25 mouse cellular contexts compared by ENCODE assay signal in the genomic region with DNA sequence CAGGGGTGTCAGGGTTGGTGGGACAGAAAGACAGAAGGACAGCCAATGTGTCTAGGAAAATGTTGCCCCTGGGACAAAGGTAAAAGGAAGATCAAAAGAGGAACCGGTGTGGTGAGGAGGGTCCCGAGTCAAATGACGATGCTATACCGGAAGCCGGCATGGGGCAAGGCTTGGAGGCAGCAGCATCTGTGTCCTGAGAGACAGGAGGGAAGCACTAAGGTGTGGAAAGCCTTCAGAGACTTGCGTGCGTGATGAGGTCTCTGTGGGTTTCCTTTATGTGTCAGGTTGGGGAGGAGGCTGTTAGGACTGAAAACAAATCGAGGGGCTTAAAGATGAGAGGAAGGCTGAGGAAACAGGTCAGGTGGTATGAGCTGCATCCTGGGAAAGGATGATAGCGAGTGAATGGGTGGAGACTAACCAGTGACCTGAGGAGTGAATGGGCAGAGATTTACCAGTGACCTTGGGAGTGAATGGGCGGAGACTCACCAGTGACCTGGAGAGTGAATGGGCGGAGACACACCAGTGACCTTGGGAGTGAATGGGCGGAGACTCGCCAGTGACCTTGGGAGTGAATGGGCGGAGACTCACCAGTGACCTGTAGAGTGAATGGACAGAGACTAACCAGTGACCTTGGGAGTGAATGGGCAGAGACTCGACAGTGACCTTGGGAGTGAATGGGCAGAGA.
DNase-seq lines count a peak whose midpoint lies in the region; ATAC-seq and TF ChIP-seq lines count a peak whose summit lies in the region.
"Had no signal": no experiment of that assay in that cellular context is flagged by ENCODE, and none has a peak within 500 bp of the region (broad histone marks: within the 10 kb centered on the region; RNA-seq: fewer than 3 reads in every experiment).

No protein-coding gene starts in this region.

- H3K36me3 ChIP-seq in E14TG2a.4 (ENCODE audit: insufficient read depth, low read length) = no peaks in the 10 kb centered on the region
- H3K36me3 ChIP-seq in embryonic facial prominence, embryonic 10.5 days (replicated peaks) = no peaks in the 10 kb centered on the region
- H3K36me3 ChIP-seq: limb, embryonic 10.5 days; liver, embryonic 15.5 days; midbrain, embryonic 10.5 days; neural tube, embryonic 15.5 days had no signal

- H3K4me3 ChIP-seq in E14TG2a.4 (replicated peaks; ENCODE audit: low read length) = peak overlapping the region; percentile 21; the same call in 1 of the 2 replicates
- no peak overlapping the region for H3K4me3 ChIP-seq in embryonic facial prominence, embryonic 10.5 days
- H3K4me3 ChIP-seq: limb, embryonic 10.5 days; liver, embryonic 15.5 days; midbrain, embryonic 10.5 days; neural tube, embryonic 15.5 days had no signal

- H3K9me3 ChIP-seq in E14TG2a.4 (ENCODE audit: low read length) = no peaks in the 10 kb centered on the region
- H3K9me3 ChIP-seq in embryonic facial prominence, embryonic 10.5 days = no peaks in the 10 kb centered on the region
- H3K9me3 ChIP-seq: limb, embryonic 10.5 days; liver, embryonic 15.5 days; midbrain, embryonic 10.5 days; neural tube, embryonic 15.5 days had no signal

- H3K27me3 ChIP-seq in E14TG2a.4 (ENCODE audit: insufficient read depth, low read length) = no peaks in the 10 kb centered on the region
- no peaks in the 10 kb centered on the region for H3K27me3 ChIP-seq in embryonic facial prominence, embryonic 10.5 days (replicated peaks; ENCODE audit: low read depth, poor library complexity, severe bottlenecking)
- H3K27me3 ChIP-seq: liver, embryonic 15.5 days; neural tube, embryonic 15.5 days had no signal

- peak; percentile 64 to 74 for DNase-seq in B cell, adult 2 months
- DNase-seq in WW6 (ENCODE audit: low read depth, low spot score) = peak; percentile 14
- no peak for DNase-seq in layer of hippocampus, postnatal 25 days (ENCODE audit: extremely low spot score in 1 of 2, low spot score in 1 of 2)
- DNase-seq in layer of hippocampus, adult 8-10 months (ENCODE audit: low spot score in 2 of 2) = no peak
- no peak for DNase-seq in embryonic facial prominence, embryonic 10.5 days (ENCODE audit: low spot score)
- DNase-seq: cerebellum, adult 11-12 months; cerebellum, postnatal 25 days; embryo, embryonic 11 days; gastrocnemius, postnatal 36 days; kidney, adult 2 months; kidney, postnatal 10 days; liver; lung, postnatal 4 days; right cerebral cortex, postnatal 14 days; spleen, adult 18-20 months; thymus, adult 18-20 months had no signal

- no peak overlapping the region for H3K27ac ChIP-seq in embryonic facial prominence, embryonic 10.5 days (replicated peaks)
- H3K27ac ChIP-seq: hindbrain, embryonic 14.5 days; limb, embryonic 10.5 days; liver, embryonic 15.5 days; midbrain, embryonic 10.5 days; neural tube, embryonic 15.5 days had no signal

- H3K4me1 ChIP-seq in E14TG2a.4 (replicated peaks; ENCODE audit: low read depth, low read length) = peaks cover 28% of the 10 kb centered on the region
- H3K4me1 ChIP-seq in embryonic facial prominence, embryonic 10.5 days = peaks cover 6% of the 10 kb centered on the region; the same call in 1 of the 2 replicates
- H3K4me1 ChIP-seq: liver, embryonic 15.5 days; neural tube, embryonic 15.5 days had no signal

- TF ChIP-seq CTCF in E14TG2a.4 (conservative IDR thresholded peaks at IDR 0.05; ENCODE audit: low read length) = no peak

- peak; percentile 68 for ATAC-seq in megakaryocyte, adult 5-6 weeks (ENCODE audit: poor library complexity, severe bottlenecking)
- ATAC-seq: forebrain, embryonic 14.5 days; inflammation-experienced regulatory T-cells, adult 6 months had no signal

- 89% methylated on average over 15 of the region's 15 CpGs for WGBS in embryonic facial prominence, embryonic 10.5 days

Comparison
In these comparisons a context has a peak if more than half of its experiments do, and no peak if none do; other contexts are left out.
1. DNase-seq: peak in B cell, adult 2 months (2 of 2) and WW6 (single experiment); none in layer of hippocampus, postnatal 25 days (0 of 2), layer of hippocampus, adult 8-10 months (0 of 2) and embryonic facial prominence, embryonic 10.5 days (single experiment).